Mouse (Mus musculus): ENCODE data around the gene Vezt. TPM values are rescaled to one million over a fixed set of nuclear protein-coding genes. Genes with fewer than 3 reads are reported as not detected.

The Vezt gene
- 4.4 TPM for polyA plus RNA-seq (2015; fragmentation: Illumina TruSeq; extraction: RNeasy Lipid Tissue Mini Kit (QIAGEN cat#74804); ENCODE audit: insufficient read depth, low read depth, low replicate concordance)

GRCm38 (mm10) chr10:94035658-94036374 is at the start of gene Vezt, which contains the start of gene Fgd6:
TSS of gene Vezt (minus strand) at chr10:94035817.
TSS of gene Fgd6 (plus strand) at chr10:94036001.

GRCm38 (mm10) chr10:93897043-93897646 is 138.5 kb downstream of the Vezt start, which contains the start of gene Metap2:
TSS of gene Metap2 (minus strand) at chr10:93897093.

Other genes starting within 250 kb of the Vezt start
- not detected for gene Usp44, start 204.3 kb downstream of the Vezt start, polyA plus RNA-seq (2015; fragmentation: Illumina TruSeq; extraction: RNeasy Lipid Tissue Mini Kit (QIAGEN cat#74804); ENCODE audit: insufficient read depth, low read depth, low replicate concordance)
- gene Metap2, start 138.7 kb downstream of the Vezt start, polyA plus RNA-seq (2015; fragmentation: Illumina TruSeq; extraction: RNeasy Lipid Tissue Mini Kit (QIAGEN cat#74804); ENCODE audit: insufficient read depth, low read depth, low replicate concordance), result 24.7 TPM
- gene Fgd6, start 184 bp upstream of the Vezt start, polyA plus RNA-seq (2015; fragmentation: Illumina TruSeq; extraction: RNeasy Lipid Tissue Mini Kit (QIAGEN cat#74804); ENCODE audit: insufficient read depth, low read depth, low replicate concordance), result 2.3 TPM
- 1.7 TPM for gene Nr2c1, start 112.2 kb upstream of the Vezt start, polyA plus RNA-seq (2015; fragmentation: Illumina TruSeq; extraction: RNeasy Lipid Tissue Mini Kit (QIAGEN cat#74804); ENCODE audit: insufficient read depth, low read depth, low replicate concordance)
- 40.7 TPM for gene Ndufa12, start 162.9 kb upstream of the Vezt start, polyA plus RNA-seq (2015; fragmentation: Illumina TruSeq; extraction: RNeasy Lipid Tissue Mini Kit (QIAGEN cat#74804); ENCODE audit: insufficient read depth, low read depth, low replicate concordance)